Mouse (Mus musculus) embryonic facial prominence, embryonic 14.5 days (tissue): ENCODE results near the gene Sema4a. TPM values are rescaled to one million over a fixed set of nuclear protein-coding genes. Genes with fewer than 3 reads are reported as not detected.

Experiments
- ATAC-seq: fragments of 200-750 bp; cut with Nextera tagmentation; 2 replicates; pipeline ENCODE4 v1.8.0; 2017; ENCODE audit warnings: low read depth, moderate number of reproducible peaks, moderate TSS enrichment
- DNase-seq: peaks from one replicate; pipeline ENCODE4 v3.0.0-alpha.2; 2015; ENCODE audit warnings: low spot score
- H3K27ac ChIP-seq: fragments of 300-500 bp; sonication (generic); replicated peaks from 2 replicates; pipeline ENCODE4 v1.5.1; 2014; ENCODE audit warnings: low read depth, mild to moderate bottlenecking, low read length, moderate library complexity
- H3K27me3 ChIP-seq: fragments of 300-500 bp; sonication (generic); replicated peaks from 2 replicates; pipeline ENCODE4 v1.6.1; 2014; ENCODE audit warnings: low read length; ENCODE audit not compliant: control insufficient read depth, insufficient read depth
- H3K36me3 ChIP-seq: fragments of 300-500 bp; sonication (generic); 2 replicates; pipeline ENCODE4 v1.6.1; 2014; ENCODE audit warnings: low read length, mixed read lengths; ENCODE audit not compliant: control insufficient read depth, insufficient read depth
- H3K4me1 ChIP-seq: fragments of 300-500 bp; sonication (generic); 2 replicates; pipeline ENCODE4 v1.6.1; 2014; ENCODE audit warnings: antibody characterized with exemption, low read length; ENCODE audit not compliant: control insufficient read depth, insufficient read depth
- H3K4me2 ChIP-seq: fragments of 300-500 bp; sonication (generic); 2 replicates; pipeline ENCODE4 v1.6.1; 2014; ENCODE audit warnings: low read depth, mild to moderate bottlenecking, low read length, moderate library complexity, mixed read lengths
- H3K4me3 ChIP-seq: fragments of 300-500 bp; sonication (generic); 2 replicates; pipeline ENCODE4 v1.5.1; 2014; ENCODE audit warnings: low read depth, mild to moderate bottlenecking, low read length
- H3K9ac ChIP-seq: fragments of 300-500 bp; sonication (generic); 2 replicates; pipeline ENCODE4 v1.6.1; 2014; ENCODE audit warnings: low read depth, mild to moderate bottlenecking, low read length, moderate library complexity, mixed read lengths
- H3K9me3 ChIP-seq: fragments of 300-500 bp; sonication (generic); 2 replicates; pipeline ENCODE4 v1.6.1; 2016; ENCODE audit warnings: low read length; ENCODE audit not compliant: control insufficient read depth
- WGBS: fragments of 180-500 bp; shearing (Covaris S2); extraction: QIAGEN DNeasy Blood & Tissue Kit; methylation state at CpG from one replicate; pipeline ENCODE4 v1.1.7; 2014; 5-methylcytosine and 5-hydroxymethylcytosine counted together
- polyA plus RNA-seq: library from polyadenylated mRNA; unstranded; fragments of >200 nt; fragmentation: Nextera tagmentation; extraction: Ambion mirVana; gene quantifications from 2 replicates; pipeline ENCODE4 v1.2.1, GENCODE M21; 2014

The Sema4a gene
- polyA plus RNA-seq, 1 experiment from 2014 or later: 9.5 TPM

GRCm38 (mm10) chr3:88408953-88409352, 52.0 kb downstream of the Sema4a start:
- Histone ChIP-seq H3K9ac (peak overlapping the region; percentile 89), H3K27me3 (no peaks in the 10 kb centered on the region), H3K27ac (no peak overlapping the region; the same call in 1 of the 2 replicates), H3K4me2 (peak overlapping the region; percentile 61), H3K36me3 (peaks cover 27% of the 10 kb centered on the region), H3K4me1 (peaks cover 12% of the 10 kb centered on the region), H3K4me3 (peak overlapping the region; percentile 66), H3K9me3 (no peaks in the 10 kb centered on the region)
- WGBS: 57% methylated on average over 5 of the region's 5 CpGs
- DNase-seq: no peak
- ATAC-seq: no peak

- ATAC-seq (no peak), DNase-seq (no peak)
- WGBS: 54% methylated on average over 7 of the region's 7 CpGs
- H3K4me3 ChIP-seq: no peak overlapping the region
- no peak overlapping the region for H3K4me2 ChIP-seq
- no peak overlapping the region for H3K27ac ChIP-seq
- H3K9ac ChIP-seq: peak overlapping the region; percentile 16; the same call in 1 of the 2 replicates
- no peaks in the 10 kb centered on the region for H3K27me3 ChIP-seq
- no peaks in the 10 kb centered on the region for H3K9me3 ChIP-seq
- H3K4me1 ChIP-seq: peaks cover 12% of the 10 kb centered on the region
- peaks cover 25% of the 10 kb centered on the region for H3K36me3 ChIP-seq
Measured at GRCm38 (mm10) chr3:88407529-88407928, 53.5 kb downstream of the Sema4a start.

- 2% methylated on average over 2 of the region's 2 CpGs for WGBS
- ATAC-seq: peak; percentile 12; the same call in 1 of the 2 replicates
Measured at GRCm38 (mm10) chr3:88407090-88407489, 53.9 kb downstream of the Sema4a start.

GRCm38 (mm10) chr3:88403522-88404230, 57.3 kb downstream of the Sema4a start:
- Histone ChIP-seq H3K4me2 (no peak overlapping the region), H3K27ac (no peak overlapping the region), H3K4me1 (peaks cover 2% of the 10 kb centered on the region; the same call in 1 of the 2 replicates), H3K36me3 (peaks cover 26% of the 10 kb centered on the region), H3K27me3 (no peaks in the 10 kb centered on the region), H3K9ac (no peak overlapping the region), H3K4me3 (no peak overlapping the region), H3K9me3 (no peaks in the 10 kb centered on the region)
- ATAC-seq (no peak), DNase-seq (no peak)
- 89% methylated on average over 10 of the region's 10 CpGs for WGBS

More at GRCm38 (mm10) chr3:88407090-88407489, 53.9 kb downstream of the Sema4a start:
- Histone ChIP-seq H3K9ac (peak overlapping the region; percentile 16; the same call in 1 of the 2 replicates), H3K4me1 (peaks cover 12% of the 10 kb centered on the region), H3K4me2 (no peak overlapping the region), H3K27me3 (no peaks in the 10 kb centered on the region), H3K4me3 (no peak overlapping the region), H3K9me3 (no peaks in the 10 kb centered on the region), H3K27ac (no peak overlapping the region), H3K36me3 (peaks cover 22% of the 10 kb centered on the region)
- peak; percentile 92 for DNase-seq

- 89% methylated on average over 2 of the region's 2 CpGs for WGBS
- no peak for DNase-seq
Measured at GRCm38 (mm10) chr3:88398666-88399065, 62.3 kb downstream of the Sema4a start.

GRCm38 (mm10) chr3:88395742-88396141, 65.2 kb downstream of the Sema4a start:
- Histone ChIP-seq H3K9ac (no peak overlapping the region), H3K4me2 (no peak overlapping the region), H3K27ac (no peak overlapping the region), H3K4me3 (no peak overlapping the region), H3K4me1 (no peaks in the 10 kb centered on the region), H3K36me3 (0 out of 2 replicates have a peak, but pooled peaks cover 31% of the 10 kb centered on the region), H3K9me3 (no peaks in the 10 kb centered on the region), H3K27me3 (no peaks in the 10 kb centered on the region)
- ATAC-seq (no peak), DNase-seq (no peak)
- WGBS: 92% methylated on average over 7 of the region's 8 CpGs

More at GRCm38 (mm10) chr3:88398666-88399065, 62.3 kb downstream of the Sema4a start:
- Histone ChIP-seq H3K4me3 (no peak overlapping the region), H3K36me3 (peaks cover 47% of the 10 kb centered on the region), H3K4me2 (no peak overlapping the region), H3K27me3 (no peaks in the 10 kb centered on the region), H3K9me3 (no peaks in the 10 kb centered on the region), H3K27ac (no peak overlapping the region), H3K9ac (no peak overlapping the region), H3K4me1 (no peaks in the 10 kb centered on the region)
- ATAC-seq: no peak

- H3K9ac ChIP-seq: no peak overlapping the region
- no peaks in the 10 kb centered on the region for H3K4me1 ChIP-seq
- H3K4me3 ChIP-seq: no peak overlapping the region
- H3K9me3 ChIP-seq: no peaks in the 10 kb centered on the region
- DNase-seq (peak; percentile 14), ATAC-seq (peak; percentile 16; the same call in 1 of the 2 replicates)
- no peak overlapping the region for H3K27ac ChIP-seq
- 94% methylated on average over 6 of the region's 6 CpGs for WGBS
- no peak overlapping the region for H3K4me2 ChIP-seq
- H3K27me3 ChIP-seq: no peaks in the 10 kb centered on the region
- 0 out of 2 replicates have a peak, but pooled peaks cover 31% of the 10 kb centered on the region for H3K36me3 ChIP-seq
Measured at GRCm38 (mm10) chr3:88395288-88395687, 65.7 kb downstream of the Sema4a start.

- Histone ChIP-seq H3K9ac (no peak overlapping the region), H3K27ac (no peak overlapping the region), H3K36me3 (0 out of 2 replicates have a peak, but pooled peaks cover 26% of the 10 kb centered on the region), H3K4me3 (no peak overlapping the region), H3K4me2 (no peak overlapping the region), H3K9me3 (no peaks in the 10 kb centered on the region), H3K4me1 (no peaks in the 10 kb centered on the region), H3K27me3 (no peaks in the 10 kb centered on the region)
- DNase-seq (no peak), ATAC-seq (peak; percentile 41)
- WGBS: 86% methylated on average over 9 of the region's 9 CpGs
Measured at GRCm38 (mm10) chr3:88393776-88394375, 67.1 kb downstream of the Sema4a start.
